Mouse (Mus musculus): Measurements from ENCODE around the gene Elfn2.

The Elfn2 gene

GRCm38 (mm10) chr15:78720532-78720931 is 2.0 kb upstream of the Elfn2 start:
- peak; percentile 11 for DNase-seq (ENCODE audit: low read depth)

GRCm38 (mm10) chr15:78720094-78720493 is 1.5 kb upstream of the Elfn2 start:
- peak; percentile 44 for DNase-seq (ENCODE audit: low read depth)

DNA sequence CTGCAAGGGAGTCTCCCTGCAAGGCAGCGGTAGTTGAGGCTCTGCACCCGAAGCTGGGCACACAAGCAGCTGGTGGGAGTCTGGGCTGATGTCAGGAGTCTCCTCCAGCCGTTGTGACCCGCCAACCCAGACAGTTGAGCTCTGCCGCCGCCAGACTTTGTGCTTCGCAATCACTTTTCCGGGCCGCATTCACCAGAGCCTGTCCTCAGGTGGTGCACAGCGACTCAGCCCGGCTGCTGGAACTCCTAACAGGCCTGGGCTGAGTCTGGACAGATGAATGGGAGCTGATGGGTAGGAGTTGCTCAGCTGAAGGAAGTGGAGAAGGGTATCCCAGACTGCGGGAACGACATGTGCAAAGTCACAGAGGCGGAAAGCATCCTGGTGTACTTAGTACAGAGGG is 845 bp upstream of the Elfn2 start:
- no peak for DNase-seq (ENCODE audit: low read depth)

DNA sequence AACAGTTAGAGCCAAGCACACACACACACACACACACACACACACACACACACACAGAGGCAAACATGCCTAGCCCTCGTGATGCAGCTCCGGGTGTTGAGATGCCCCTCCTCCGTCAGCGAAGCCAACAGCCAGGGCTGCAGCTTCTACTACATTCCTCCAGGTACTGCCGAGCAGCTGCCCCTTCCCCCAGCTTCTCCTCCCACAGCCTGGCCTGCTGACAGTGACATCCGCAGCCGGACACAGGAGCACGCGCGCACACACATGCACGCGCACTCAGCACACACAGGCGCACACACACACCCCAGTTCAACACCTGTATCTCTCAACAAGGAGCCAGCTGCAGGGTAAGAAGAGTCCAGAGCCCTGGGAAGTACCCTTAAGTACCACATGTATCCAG is 1.6 kb downstream of the Elfn2 start:
- DNase-seq (ENCODE audit: low read depth), result no peak

DNA sequence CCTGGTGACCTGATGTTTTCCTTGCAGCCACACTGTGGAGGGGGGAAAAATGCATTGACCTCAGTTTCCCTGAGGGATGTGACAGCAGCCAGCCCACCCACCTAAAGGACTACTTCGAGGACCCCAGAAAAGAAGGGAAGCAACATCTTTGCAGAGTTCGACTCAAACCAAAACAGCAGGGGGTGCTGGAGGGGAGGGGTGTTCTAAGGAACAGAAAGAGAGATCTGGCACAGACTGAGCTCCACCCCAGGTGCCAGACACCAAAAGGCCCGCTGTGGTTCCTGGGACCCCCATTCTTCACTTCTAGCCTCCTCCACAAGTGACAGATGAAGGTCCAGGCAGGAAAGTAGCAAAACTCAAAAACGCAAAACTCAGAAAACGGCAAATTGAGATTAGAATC is 2.7 kb downstream of the Elfn2 start:
- no peak for DNase-seq (ENCODE audit: low read depth)

DNA sequence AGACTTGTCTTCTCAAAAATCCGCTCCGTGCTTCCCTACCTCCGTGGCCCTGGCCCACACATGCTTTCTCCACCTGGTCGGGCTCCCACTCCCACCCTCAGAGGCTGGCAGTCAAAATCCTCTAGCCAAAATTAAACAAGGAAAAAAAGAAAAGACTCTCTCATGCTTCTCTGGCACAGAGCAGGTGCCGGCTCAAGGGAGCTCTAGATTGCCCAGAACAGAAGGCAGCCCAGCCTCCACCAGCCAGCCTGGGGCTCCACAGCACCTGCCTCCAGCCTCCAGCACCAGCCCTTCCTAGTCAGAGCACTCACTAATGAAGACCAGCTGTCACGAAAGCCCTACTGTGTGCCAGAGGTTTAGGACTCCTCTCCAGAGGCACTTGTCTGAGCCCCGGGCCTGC is 4.8 kb downstream of the Elfn2 start:
- no peak for DNase-seq (ENCODE audit: low read depth)

GRCm38 (mm10) chr15:78712335-78713258 is 6.0 kb downstream of the Elfn2 start:
- DNase-seq (ENCODE audit: low read depth), result peak; percentile 60

- no peak for DNase-seq (ENCODE audit: low read depth)
Measured at GRCm38 (mm10) chr15:78711935-78712334, 6.6 kb downstream of the Elfn2 start.

- no peak for DNase-seq (ENCODE audit: low read depth)
Measured at GRCm38 (mm10) chr15:78710634-78711033, 7.9 kb downstream of the Elfn2 start.

GRCm38 (mm10) chr15:78709767-78710166 is 8.8 kb downstream of the Elfn2 start:
- no peak for DNase-seq (ENCODE audit: low read depth)

DNA sequence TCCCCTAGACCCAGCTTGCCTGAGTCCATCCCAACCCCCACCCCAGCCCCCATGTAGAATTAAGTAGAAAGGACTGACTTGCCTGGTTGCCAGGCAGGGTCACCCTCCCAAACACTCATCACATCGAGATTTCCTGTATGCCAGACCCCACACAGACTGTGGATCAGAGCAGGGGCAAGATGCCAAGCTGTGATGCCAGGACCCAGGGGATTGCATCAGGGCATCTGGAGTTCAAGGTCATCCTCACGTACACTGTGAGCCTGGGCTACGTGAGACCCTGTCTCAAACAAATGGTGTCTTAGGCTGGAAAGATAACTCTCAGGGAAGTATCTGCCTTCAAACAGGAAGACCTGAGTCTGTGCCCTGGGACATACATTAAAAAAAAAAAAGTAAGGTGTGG is 11.9 kb downstream of the Elfn2 start:
- peak; percentile 50 for DNase-seq (ENCODE audit: low read depth)

DNA sequence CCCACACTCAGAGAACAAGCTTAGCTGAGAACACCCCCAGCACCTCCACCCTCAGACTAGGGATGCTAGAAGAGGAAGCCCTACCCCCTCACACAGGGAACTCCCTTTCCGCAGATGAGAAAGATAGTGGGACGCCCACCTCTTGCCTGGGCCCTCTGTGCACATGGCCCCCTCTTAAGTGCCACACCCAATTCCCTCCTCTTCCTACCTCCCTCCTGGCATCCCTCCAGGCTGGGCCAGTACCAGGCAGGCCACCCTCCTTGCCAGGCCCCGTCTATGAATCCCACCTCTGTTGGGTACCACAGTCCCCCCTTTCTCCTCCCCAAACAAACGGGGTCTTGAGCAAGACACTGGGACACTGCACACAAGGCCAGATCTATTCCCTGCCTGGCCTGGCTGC is 13.7 kb downstream of the Elfn2 start:
- DNase-seq (ENCODE audit: low read depth), result no peak

DNA sequence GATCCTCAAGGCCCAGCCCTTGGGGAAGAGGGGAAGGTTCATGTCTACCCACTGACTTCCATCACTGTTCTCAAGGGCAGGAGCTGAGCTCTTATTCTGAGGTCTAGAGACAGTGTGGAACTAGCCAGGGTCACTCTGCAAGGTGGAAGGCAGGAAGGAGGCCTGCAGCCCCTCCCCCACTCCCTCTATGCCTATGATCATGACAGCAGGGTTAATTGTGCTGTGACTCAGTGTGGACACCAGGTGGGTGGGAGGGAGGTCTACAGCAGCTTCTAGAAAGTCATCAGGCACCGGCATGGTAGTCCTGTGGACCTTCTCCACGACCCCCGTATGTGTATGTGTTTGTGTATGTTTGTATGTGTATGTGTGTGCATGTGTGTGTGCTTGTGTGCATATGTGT is 14.6 kb downstream of the Elfn2 start:
- no peak for DNase-seq (ENCODE audit: low read depth)

GRCm38 (mm10) chr15:78700420-78700819 is 18.2 kb downstream of the Elfn2 start:
- no peak for DNase-seq (ENCODE audit: low read depth)

DNA sequence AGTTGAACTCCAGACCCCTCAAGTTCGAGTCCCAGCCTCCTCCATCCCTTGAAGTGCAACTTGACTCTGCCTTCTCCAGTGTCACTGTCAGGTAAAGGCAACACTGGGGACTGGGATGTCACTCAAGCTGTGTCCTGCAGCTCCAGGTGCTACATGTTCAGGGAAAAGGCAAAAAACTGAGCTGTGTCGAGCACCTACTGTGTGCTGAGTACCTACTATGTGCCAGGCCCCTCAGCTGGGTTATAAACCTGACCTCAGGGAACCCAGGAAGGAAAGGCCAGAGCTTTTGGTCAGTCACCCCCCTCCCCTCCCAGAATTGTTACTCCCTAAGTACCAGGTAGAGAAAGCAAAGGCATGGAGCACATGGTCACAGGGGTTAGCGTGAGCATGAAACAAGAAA is 19.1 kb downstream of the Elfn2 start:
- DNase-seq (ENCODE audit: low read depth), result no peak

- no peak for DNase-seq (ENCODE audit: low read depth)
Measured at GRCm38 (mm10) chr15:78698491-78699135, 20.0 kb downstream of the Elfn2 start.

DNA sequence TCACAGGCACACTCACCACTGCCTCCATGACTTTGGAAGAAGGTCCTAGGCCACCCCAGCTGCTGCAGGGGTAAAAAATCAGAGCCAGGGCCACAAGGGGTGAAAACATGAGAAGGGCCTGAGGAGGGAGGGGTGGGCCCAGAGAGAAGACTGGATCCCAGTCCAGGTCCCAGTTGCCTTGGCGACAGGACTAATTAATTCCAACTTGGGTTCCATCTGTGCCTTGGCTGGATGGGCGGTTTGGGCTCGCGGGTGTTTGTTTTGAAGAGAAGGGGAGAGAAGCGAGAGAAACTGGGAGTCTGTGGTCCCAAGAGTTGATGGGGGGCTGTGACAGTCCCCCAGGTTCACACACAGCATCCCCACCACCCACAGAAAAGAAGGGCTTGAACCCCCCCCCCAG is 20.5 kb downstream of the Elfn2 start:
- no peak for DNase-seq (ENCODE audit: low read depth)

DNA sequence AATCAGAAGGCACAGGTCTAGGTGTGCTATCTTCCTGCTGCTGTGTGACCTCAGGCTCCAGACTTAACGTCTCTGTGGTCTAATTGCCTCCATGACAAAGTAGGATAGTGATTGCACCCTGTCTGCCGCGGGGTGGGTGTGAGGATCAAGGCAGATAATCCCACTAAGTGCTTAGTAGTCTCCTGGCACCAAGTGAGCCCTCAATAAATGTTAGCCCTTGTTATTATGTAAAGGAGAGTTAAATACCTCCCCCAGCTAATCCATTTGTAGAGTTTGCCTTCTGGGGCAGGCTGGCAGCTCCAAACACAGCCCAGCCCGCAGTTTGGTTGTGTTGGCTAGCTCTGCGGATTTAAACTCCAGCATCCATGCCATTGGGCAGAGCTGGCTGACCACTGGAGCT is 22.8 kb downstream of the Elfn2 start:
- DNase-seq (ENCODE audit: low read depth), result no peak

DNA sequence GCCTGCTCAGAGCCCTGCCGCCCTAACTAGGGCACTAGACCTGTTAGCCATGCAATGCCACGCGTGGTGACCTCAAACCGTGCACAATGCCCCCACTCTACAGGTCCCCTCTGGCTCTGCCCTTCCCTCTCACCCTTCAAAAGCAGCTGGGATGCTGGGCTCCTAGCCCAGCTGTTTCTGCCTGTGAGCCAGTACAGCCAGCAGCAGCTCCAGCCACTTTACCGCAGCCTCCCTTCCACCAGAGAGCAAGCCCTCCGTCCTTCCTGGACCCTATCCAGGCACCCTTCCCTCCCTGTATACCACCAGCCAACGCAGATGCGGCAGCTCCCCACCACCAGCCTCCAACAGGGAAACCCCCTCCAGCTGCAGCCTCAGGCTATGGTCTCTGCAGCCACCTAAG is 26.1 kb downstream of the Elfn2 start:
- no peak for DNase-seq (ENCODE audit: low read depth)

GRCm38 (mm10) chr15:78690716-78691115 is 27.9 kb downstream of the Elfn2 start:
- DNase-seq (ENCODE audit: low read depth), result no peak

- DNase-seq (ENCODE audit: low read depth), result no peak
Measured at GRCm38 (mm10) chr15:78686910-78687309, 31.7 kb downstream of the Elfn2 start.

DNA sequence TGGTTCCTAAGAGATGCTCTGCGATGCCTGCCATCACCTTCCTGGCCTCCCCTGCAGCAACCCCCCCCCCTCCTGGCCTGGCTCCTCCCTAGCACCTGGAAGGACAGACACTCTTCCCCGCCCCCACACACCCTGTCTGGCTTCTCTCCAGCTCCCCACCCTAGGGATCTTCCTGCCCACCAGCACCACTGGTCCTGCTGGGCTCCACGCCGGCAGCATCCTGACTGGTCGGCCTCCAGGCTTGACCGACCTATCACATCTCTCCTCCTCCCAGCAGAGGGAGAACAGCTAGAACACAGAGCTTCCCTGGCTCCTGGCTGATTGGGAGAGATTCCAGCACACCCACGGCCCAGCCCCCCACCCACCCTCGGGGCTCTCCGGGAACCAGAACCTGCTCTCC is 34.5 kb downstream of the Elfn2 start:
- DNase-seq (ENCODE audit: low read depth), result no peak

DNA sequence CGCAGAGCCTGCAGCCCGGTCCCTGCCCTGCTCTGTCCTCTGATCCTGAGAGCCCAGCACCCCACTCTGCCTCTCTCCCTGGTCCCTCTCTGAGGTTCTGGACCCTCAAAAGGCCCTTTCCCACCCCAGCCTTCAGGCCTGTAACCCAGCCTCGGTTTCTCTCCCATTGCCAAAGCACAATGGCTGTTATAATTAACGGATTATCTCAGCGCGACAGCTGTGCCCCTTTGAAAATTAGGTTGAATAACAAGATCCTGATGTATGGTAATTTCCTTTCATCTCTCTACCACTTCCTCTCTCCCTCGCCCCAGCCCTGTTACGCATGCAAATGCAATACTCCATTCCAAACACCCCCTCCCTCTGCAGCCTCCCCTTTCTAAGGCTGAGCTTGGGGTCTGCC is 35.1 kb downstream of the Elfn2 start:
- no peak for DNase-seq (ENCODE audit: low read depth)

DNA sequence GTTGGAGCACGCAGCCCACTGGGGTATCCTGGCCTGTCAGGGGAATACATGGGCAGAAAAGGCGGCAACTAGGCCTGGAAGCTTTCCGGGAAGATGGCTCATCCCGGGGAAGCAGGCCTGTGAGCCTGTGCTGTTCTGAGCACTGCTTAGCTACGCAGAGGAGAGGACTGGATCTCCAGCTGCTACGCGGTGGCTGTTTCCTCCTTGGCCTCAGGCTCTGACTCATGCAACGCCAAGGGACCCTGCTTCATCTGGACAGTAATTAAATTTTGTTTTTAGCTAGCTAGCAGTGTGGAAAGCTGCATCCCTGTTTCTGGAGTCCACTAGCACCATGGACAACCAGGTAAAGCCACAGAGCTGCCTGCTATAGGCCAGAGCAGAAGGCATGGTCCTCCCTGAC is 36.8 kb downstream of the Elfn2 start:
- peak; percentile 9 for DNase-seq (ENCODE audit: low read depth)

Data from NIH3T3 (cell line).